Mouse (Mus musculus): ENCODE data around the gene March9. TPM values are rescaled to one million over a fixed set of nuclear protein-coding genes. Genes with fewer than 3 reads are reported as not detected.

Gene March9
- total RNA-seq, 1 experiment: 4.6 TPM

DNA sequence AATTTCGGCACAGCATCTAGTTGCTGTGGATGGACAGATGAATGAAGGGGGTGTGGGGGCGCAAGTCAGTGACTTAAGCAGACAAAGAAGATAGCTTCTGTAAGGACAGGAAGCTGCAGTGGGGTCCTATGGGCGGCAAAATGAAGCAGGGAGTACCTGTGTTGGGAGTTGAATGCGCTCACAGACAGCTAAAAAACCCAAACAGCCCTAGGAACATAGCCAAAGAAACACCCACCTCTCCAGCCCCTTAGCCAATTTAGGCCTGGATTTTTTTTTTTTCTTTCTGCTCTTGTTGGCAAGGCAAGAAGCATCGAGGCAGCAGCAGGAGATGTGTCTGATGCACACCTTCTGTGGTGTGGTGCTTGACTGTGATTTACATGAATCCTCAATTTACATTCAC, 1.1 kb upstream of the March9 start:
- Histone ChIP-seq H3K4me1 (ENCODE audit: control insufficient read depth in 2 of 2, insufficient read depth in 2 of 2, low read length in 2 of 2, poor library complexity in 1 of 2) (peaks cover 2 to 19% of the 10 kb centered on the region in 2 experiments; a peak in 3 of 4 replicates), H3K9me3 (ENCODE audit: control insufficient read depth, insufficient read depth, low read depth, low read length) (no peaks in the 10 kb centered on the region), H3K27ac (ENCODE audit: insufficient read depth, low read depth, low read length, poor library complexity, severe bottlenecking) (no peak overlapping the region), H3K9ac (ENCODE audit: insufficient read depth, low read depth, low read length, poor library complexity, severe bottlenecking) (no peak overlapping the region), H3K36me3 (ENCODE audit: control insufficient read depth, insufficient read depth, low read length, poor library complexity, severe bottlenecking) (peaks cover 30% of the 10 kb centered on the region), H3K4me3 (ENCODE audit: insufficient read depth in 1 of 2, low read depth in 1 of 2, low read length in 2 of 2, poor library complexity in 1 of 2, severe bottlenecking in 1 of 2) (no peak overlapping the region)
- no peak for TF ChIP-seq MAFK (IDR thresholded peaks at IDR 0.05; ENCODE audit: insufficient read depth, low read depth, low read length)
- TF ChIP-seq HCFC1 (IDR thresholded peaks at IDR 0.05; ENCODE audit: borderline replicate concordance, insufficient read depth, low read length): no peak
- no peak for TF ChIP-seq ZNF384 (IDR thresholded peaks at IDR 0.05; ENCODE audit: low read depth, low read length)
- TF ChIP-seq ZC3H11A (IDR thresholded peaks at IDR 0.05; ENCODE audit: borderline replicate concordance, low read depth, low read length): no peak
- TF ChIP-seq CHD2 (IDR thresholded peaks at IDR 0.05; ENCODE audit: low read depth, low read length): no peak
- in situ Hi-C loops (cut with MboI; ENCODE audit: low sequenced_read_pairs in 2 of 2, unreplicated experiment in 2 of 2): no loop called here
- no peak for DNase-seq (ENCODE audit: low read depth, low spot score)

DNA sequence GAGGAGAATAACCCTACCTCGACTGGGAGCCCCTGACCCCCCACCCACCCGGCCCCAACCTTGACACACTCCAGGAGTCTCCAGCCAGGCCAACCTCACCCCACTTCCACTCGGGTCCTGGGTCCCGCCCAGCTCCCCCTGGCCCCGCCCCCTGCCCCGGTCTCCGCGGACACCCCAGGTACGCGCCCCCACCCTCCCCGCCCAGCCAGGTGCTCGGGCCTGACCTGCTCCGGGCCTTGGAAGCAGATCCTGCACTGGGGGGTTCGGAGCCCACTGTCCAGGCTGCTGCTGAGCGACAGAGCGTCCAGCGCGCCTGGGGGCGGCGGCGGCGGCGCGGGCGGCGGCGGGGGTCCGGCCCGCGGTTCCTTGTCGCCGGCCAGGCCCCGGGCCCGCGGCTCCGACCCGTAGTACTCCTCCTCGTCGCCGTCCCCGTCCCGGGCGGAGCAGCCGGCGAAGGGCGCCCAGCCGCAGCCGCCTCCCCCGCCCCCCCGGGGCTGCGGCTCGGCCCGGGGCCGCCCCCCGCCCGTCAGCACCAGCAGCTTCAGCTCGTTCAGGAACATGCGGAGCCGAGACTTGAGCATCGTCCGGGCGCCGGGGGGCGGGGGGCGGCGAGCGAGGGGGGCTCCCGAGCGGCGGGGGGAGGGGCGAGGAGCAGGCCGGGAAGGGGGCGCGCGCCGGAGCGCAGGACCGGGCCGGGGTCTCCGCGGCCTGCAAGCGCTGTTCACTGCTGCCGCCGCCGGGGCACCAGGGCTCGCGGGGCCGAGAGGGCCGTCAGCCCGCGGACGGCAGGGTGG, 613 bp downstream of the March9 start:
- in situ Hi-C loops (cut with MboI; ENCODE audit: low sequenced_read_pairs in 2 of 2, unreplicated experiment in 2 of 2): no loop called here
- TF ChIP-seq HCFC1 (IDR thresholded peaks at IDR 0.05; ENCODE audit: borderline replicate concordance, insufficient read depth, low read length): no peak
- no peak for TF ChIP-seq ZNF384 (IDR thresholded peaks at IDR 0.05; ENCODE audit: low read depth, low read length)
- no peak for TF ChIP-seq ZC3H11A (IDR thresholded peaks at IDR 0.05; ENCODE audit: borderline replicate concordance, low read depth, low read length)
- no peak for TF ChIP-seq CHD2 (IDR thresholded peaks at IDR 0.05; ENCODE audit: low read depth, low read length)
- TF ChIP-seq MAFK (IDR thresholded peaks at IDR 0.05; ENCODE audit: insufficient read depth, low read depth, low read length): no peak
- Histone ChIP-seq H3K36me3 (ENCODE audit: control insufficient read depth, insufficient read depth, low read length, poor library complexity, severe bottlenecking) (peaks cover 15% of the 10 kb centered on the region; the same call in 1 of the 2 replicates), H3K9me3 (ENCODE audit: control insufficient read depth, insufficient read depth, low read depth, low read length) (no peaks in the 10 kb centered on the region), H3K9ac (ENCODE audit: insufficient read depth, low read depth, low read length, poor library complexity, severe bottlenecking) (peak overlapping the region; percentile 71), H3K27ac (ENCODE audit: insufficient read depth, low read depth, low read length, poor library complexity, severe bottlenecking) (no peak overlapping the region), H3K4me1 (ENCODE audit: control insufficient read depth in 2 of 2, insufficient read depth in 2 of 2, low read length in 2 of 2, poor library complexity in 1 of 2) (peaks cover 2 to 18% of the 10 kb centered on the region in 2 experiments; a peak in 2 of 4 replicates), H3K4me3 (ENCODE audit: insufficient read depth in 1 of 2, low read depth in 1 of 2, low read length in 2 of 2, poor library complexity in 1 of 2, severe bottlenecking in 1 of 2) (peak overlapping the region; percentile 68 to 88; a peak in 3 of 4 replicates)
- no peak for DNase-seq (ENCODE audit: low read depth, low spot score)

DNA sequence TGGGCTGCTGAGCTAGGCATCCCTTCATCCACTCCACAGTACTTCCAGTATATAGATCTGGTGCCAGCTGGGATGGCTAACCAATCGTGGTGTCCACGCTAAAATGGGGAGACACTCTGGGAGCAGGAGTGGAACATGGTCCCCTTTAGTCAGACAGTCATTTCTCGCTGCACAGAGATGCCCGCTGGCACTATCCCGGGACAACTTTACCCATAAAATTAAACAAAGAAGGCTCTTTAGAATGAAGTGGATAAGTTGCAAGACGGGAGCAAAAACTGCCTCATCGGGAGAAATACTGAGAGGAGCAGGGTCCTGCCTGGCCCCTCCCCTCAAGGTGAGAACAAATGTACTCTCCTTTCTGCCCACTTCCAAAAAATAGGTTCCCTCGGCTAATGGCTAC, 1.3 kb downstream of the March9 start:
- Histone ChIP-seq H3K4me3 (ENCODE audit: insufficient read depth in 1 of 2, low read depth in 1 of 2, low read length in 2 of 2, poor library complexity in 1 of 2, severe bottlenecking in 1 of 2) (peak overlapping the region; percentile 31 to 88; a peak in 3 of 4 replicates), H3K36me3 (ENCODE audit: control insufficient read depth, insufficient read depth, low read length, poor library complexity, severe bottlenecking) (peaks cover 12% of the 10 kb centered on the region; the same call in 1 of the 2 replicates), H3K9me3 (ENCODE audit: control insufficient read depth, insufficient read depth, low read depth, low read length) (no peaks in the 10 kb centered on the region), H3K9ac (ENCODE audit: insufficient read depth, low read depth, low read length, poor library complexity, severe bottlenecking) (no peak overlapping the region), H3K27ac (ENCODE audit: insufficient read depth, low read depth, low read length, poor library complexity, severe bottlenecking) (no peak overlapping the region), H3K4me1 (ENCODE audit: control insufficient read depth in 2 of 2, insufficient read depth in 2 of 2, low read length in 2 of 2, poor library complexity in 1 of 2) (peaks cover 2 to 20% of the 10 kb centered on the region in 2 experiments; a peak in 2 of 4 replicates)
- no peak for TF ChIP-seq ZNF384 (IDR thresholded peaks at IDR 0.05; ENCODE audit: low read depth, low read length)
- no peak for TF ChIP-seq HCFC1 (IDR thresholded peaks at IDR 0.05; ENCODE audit: borderline replicate concordance, insufficient read depth, low read length)
- TF ChIP-seq ZC3H11A (IDR thresholded peaks at IDR 0.05; ENCODE audit: borderline replicate concordance, low read depth, low read length): no peak
- no peak for TF ChIP-seq CHD2 (IDR thresholded peaks at IDR 0.05; ENCODE audit: low read depth, low read length)
- TF ChIP-seq MAFK (IDR thresholded peaks at IDR 0.05; ENCODE audit: insufficient read depth, low read depth, low read length): no peak
- in situ Hi-C loops (cut with MboI; ENCODE audit: low sequenced_read_pairs in 2 of 2, unreplicated experiment in 2 of 2): no loop called here
- DNase-seq (ENCODE audit: low read depth, low spot score): no peak

DNA sequence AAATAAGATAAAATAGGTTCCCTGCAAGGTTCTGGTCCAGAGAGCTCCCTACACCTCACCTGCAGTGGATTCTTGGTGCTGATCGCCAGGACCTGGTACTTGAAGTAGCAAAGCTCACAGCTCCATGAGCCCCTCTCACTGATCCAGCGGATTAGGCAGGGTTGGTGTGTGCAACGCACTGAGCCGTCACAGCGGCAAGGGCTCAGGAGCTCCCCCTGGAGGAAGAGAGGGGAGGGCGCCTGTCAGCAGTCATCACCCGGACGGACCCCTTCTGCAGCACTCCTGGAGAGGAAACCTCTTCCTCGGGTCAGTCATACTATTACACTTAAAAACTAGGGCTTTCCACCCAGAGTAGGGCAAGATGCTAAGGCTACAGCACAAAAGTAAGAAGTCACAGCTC, 1.8 kb downstream of the March9 start:
- peaks cover 12% of the 10 kb centered on the region; the same call in 1 of the 2 replicates for H3K36me3 ChIP-seq (ENCODE audit: control insufficient read depth, insufficient read depth, low read length, poor library complexity, severe bottlenecking)

More for the DNA sequence above, 1.8 kb downstream of the March9 start:
- H3K4me3 ChIP-seq (ENCODE audit: insufficient read depth in 1 of 2, low read depth in 1 of 2, low read length in 2 of 2, poor library complexity in 1 of 2, severe bottlenecking in 1 of 2): peak overlapping the region in 1 of 2 experiments; percentile 5; a peak in 1 of 4 replicates
- no peak overlapping the region for H3K27ac ChIP-seq (ENCODE audit: insufficient read depth, low read depth, low read length, poor library complexity, severe bottlenecking)
- DNase-seq (ENCODE audit: low read depth, low spot score): peak; percentile 83
- no peaks in the 10 kb centered on the region for H3K9me3 ChIP-seq (ENCODE audit: control insufficient read depth, insufficient read depth, low read depth, low read length)
- H3K9ac ChIP-seq (ENCODE audit: insufficient read depth, low read depth, low read length, poor library complexity, severe bottlenecking): no peak overlapping the region
- TF ChIP-seq MAFK (IDR thresholded peaks at IDR 0.05; ENCODE audit: insufficient read depth, low read depth, low read length): no peak
- 0 out of 2 replicates have a peak, but pooled peaks have one; percentile 32 for TF ChIP-seq HCFC1 (IDR thresholded peaks at IDR 0.05; ENCODE audit: borderline replicate concordance, insufficient read depth, low read length)
- peaks cover 2 to 21% of the 10 kb centered on the region in 2 experiments; a peak in 2 of 4 replicates for H3K4me1 ChIP-seq (ENCODE audit: control insufficient read depth in 2 of 2, insufficient read depth in 2 of 2, low read length in 2 of 2, poor library complexity in 1 of 2)
- in situ Hi-C loops (cut with MboI; ENCODE audit: low sequenced_read_pairs in 2 of 2, unreplicated experiment in 2 of 2): no loop called here

All from ES-E14 (cell line).